Mouse (Mus musculus) bone marrow macrophage, adult 2 months (primary cell): ENCODE measurements around the gene Ly6g6f. TPM values are rescaled to one million over a fixed set of nuclear protein-coding genes. Genes with fewer than 3 reads are reported as not detected.
A peak's percentile ranks its signal among the peaks of the same experiment; 100 is the strongest.

ENCODE experiments used
- H3K27ac ChIP-seq: 2 replicates; pipeline ENCODE4 v1.5.1; 2012; ENCODE audit warnings: low read depth, low read length; ENCODE audit not compliant: insufficient read depth
- H3K4me1 ChIP-seq: 2 replicates; pipeline ENCODE4 v1.6.1; 2012; ENCODE audit warnings: low read length; ENCODE audit not compliant: control insufficient read depth, insufficient read depth
- H3K4me3 ChIP-seq: 2 replicates; pipeline ENCODE4 v1.5.1; 2012; ENCODE audit warnings: mild to moderate bottlenecking, low read length, moderate library complexity; ENCODE audit not compliant: insufficient read depth
- CTCF ChIP-seq: IDR thresholded peaks from 2 replicates; pipeline ENCODE4 v1.5.1; 2012; ENCODE audit warnings: low read depth, mild to moderate bottlenecking, low read length, moderate library complexity
- POLR2A ChIP-seq: IDR thresholded peaks from 2 replicates; pipeline ENCODE4 v1.6.1; 2012; ENCODE audit warnings: mild to moderate bottlenecking, low read depth, low read length, borderline replicate concordance
- polyA plus RNA-seq: library from polyadenylated mRNA; stranded (reverse); fragments of >200 nt; gene quantifications from 2 replicates; pipeline ENCODE4 v1.2.4, GENCODE M21; 2012; ENCODE audit not compliant: missing spikeins, insufficient read depth, insufficient read length

The Ly6g6f gene
- polyA plus RNA-seq, 1 experiment: not detected

DNA sequence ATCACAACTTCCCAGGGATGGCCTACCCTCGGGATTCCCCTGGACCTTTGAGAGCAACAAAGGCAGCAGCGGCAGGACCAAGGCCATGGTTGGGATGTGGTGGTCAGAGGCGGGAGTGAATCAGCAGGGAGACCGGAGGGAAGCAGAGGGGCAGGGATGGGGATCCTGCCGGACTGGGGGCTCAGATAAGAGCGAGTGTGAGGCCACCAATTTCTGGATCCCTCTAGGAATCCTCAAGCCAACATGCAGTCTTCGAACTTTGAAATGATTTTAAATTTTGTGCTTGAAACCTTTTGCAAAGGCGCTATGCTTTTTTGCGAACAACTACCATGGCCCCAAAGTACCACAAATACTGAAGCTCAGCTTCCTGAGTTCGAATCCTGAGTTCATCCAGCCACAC is 19.3 kb downstream of the Ly6g6f start, which contains the start of gene Mpig6b:
Mpig6b (minus strand) TSS at position 101 of the 400 bp plus-strand sequence.
- Histone ChIP-seq H3K4me1 (0 out of 2 replicates have a peak, but pooled peaks cover 2% of the 10 kb centered on the region), H3K4me3 (peak within 1 kb of the TSS; percentile 48), H3K27ac (no peak within 1 kb of the TSS)

DNA sequence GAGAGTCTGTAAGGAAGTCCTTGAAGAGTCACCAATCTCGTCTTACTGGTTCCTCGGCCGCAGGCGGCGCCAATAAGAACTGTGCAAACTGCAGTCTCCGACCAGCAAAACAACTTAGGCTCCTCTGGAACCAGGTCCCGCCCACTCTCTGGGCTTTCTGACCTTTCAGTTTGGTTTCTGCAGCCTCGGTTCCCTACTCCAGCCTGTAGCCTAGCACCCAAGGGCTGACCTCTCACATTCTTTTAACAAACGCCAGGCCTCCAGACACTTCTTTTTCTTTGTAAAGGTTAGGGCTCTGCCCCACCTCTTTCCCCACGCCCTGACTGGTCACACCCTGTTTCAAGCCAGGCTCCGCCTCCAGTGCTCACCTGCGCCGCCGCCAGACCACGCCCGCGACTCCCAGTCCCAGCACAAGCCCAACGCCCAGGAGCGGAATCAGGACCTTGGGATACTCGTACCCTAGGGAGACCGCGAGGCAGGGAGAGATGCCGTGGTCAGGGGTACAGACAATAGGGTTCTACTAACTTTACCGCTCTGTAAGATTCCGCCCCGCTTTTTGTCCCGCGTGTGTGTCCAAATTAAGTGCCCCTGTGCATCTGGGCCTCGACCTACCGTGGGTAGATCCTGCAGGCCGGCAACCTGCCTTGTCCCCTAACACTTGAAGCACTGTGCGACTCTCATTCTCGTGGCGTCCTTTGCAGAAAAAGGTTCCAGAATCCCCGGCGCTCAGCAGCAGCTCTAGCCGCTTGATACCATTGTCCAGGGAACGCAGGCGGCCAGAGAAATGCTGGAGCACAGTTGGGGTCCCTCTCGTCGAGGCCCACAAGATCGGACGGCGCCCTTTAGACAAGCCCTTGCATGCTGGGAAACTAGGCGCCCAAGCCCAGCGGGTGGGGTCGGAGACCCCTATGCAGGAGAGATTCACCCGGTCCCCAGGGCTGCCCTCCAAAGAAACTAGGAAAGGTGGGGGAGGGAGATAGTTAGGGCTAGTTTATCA is 20.2 kb downstream of the Ly6g6f start, which contains the start of gene Ly6g6c:
Ly6g6c (plus strand) TSS at position 438 of the 997 bp plus-strand sequence.
- H3K27ac ChIP-seq: no peak within 1 kb of the TSS
- TF ChIP-seq POLR2A: no peak
- no peak for TF ChIP-seq CTCF
- 0 out of 2 replicates have a peak, but pooled peaks cover 2% of the 10 kb centered on the region for H3K4me1 ChIP-seq
- peak within 1 kb of the TSS; percentile 48 for H3K4me3 ChIP-seq

More for the DNA sequence above, 19.3 kb downstream of the Ly6g6f start, which contains the start of gene Mpig6b:
- no peak for TF ChIP-seq CTCF
- no peak for TF ChIP-seq POLR2A

GRCm38 (mm10) chr17:35064378-35064877 is 21.0 kb downstream of the Ly6g6f start:
- Histone ChIP-seq H3K27ac (no peak overlapping the region), H3K4me3 (no peak overlapping the region), H3K4me1 (0 out of 2 replicates have a peak, but pooled peaks cover 2% of the 10 kb centered on the region)
- TF ChIP-seq POLR2A (no peak), CTCF (no peak)

DNA sequence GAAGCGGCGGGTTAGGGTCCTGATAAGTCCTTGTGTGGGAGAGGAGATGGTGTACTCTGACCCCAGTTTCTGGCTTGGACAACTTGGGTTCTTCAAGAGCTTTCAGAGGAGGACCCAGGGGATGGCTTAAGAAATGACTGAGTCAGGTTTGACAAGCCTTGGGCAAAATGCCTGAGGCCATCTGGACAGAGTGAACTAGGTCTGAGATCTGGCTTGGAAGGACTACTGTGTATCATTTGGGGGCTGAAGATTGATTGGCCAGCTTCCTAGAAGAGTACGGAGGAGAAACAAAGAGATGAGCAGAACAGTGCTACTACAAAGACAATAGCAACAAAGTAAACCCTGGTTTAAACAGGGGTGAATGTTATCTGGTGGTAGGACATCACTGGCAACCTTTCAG is 21.9 kb downstream of the Ly6g6f start:
- Histone ChIP-seq H3K4me3 (no peak overlapping the region), H3K4me1 (0 out of 2 replicates have a peak, but pooled peaks cover 2% of the 10 kb centered on the region), H3K27ac (no peak overlapping the region)
- TF ChIP-seq POLR2A (no peak), CTCF (no peak)

GRCm38 (mm10) chr17:35061299-35061698 is 24.1 kb downstream of the Ly6g6f start:
- TF ChIP-seq CTCF (no peak), POLR2A (no peak)
- H3K4me1 ChIP-seq: 0 out of 2 replicates have a peak, but pooled peaks cover 2% of the 10 kb centered on the region
- no peak overlapping the region for H3K27ac ChIP-seq
- H3K4me3 ChIP-seq: no peak overlapping the region

- no peak overlapping the region for H3K4me3 ChIP-seq
- TF ChIP-seq CTCF (no peak), POLR2A (no peak)
- 0 out of 2 replicates have a peak, but pooled peaks cover 2% of the 10 kb centered on the region for H3K4me1 ChIP-seq
- H3K27ac ChIP-seq: no peak overlapping the region
These were observed 24.6 kb downstream of the Ly6g6f start for GRCm38 (mm10) chr17:35060737-35061297.

- Histone ChIP-seq H3K27ac (no peak overlapping the region), H3K4me3 (no peak overlapping the region), H3K4me1 (0 out of 2 replicates have a peak, but pooled peaks cover 2% of the 10 kb centered on the region)
- TF ChIP-seq POLR2A: no peak
- no peak for TF ChIP-seq CTCF
These were observed 25.3 kb downstream of the Ly6g6f start for GRCm38 (mm10) chr17:35060071-35060470.

- TF ChIP-seq POLR2A: no peak
- TF ChIP-seq CTCF: peak; percentile 65
- no peak within 1 kb of the TSS for H3K27ac ChIP-seq
- H3K4me1 ChIP-seq: peaks cover 1% of the 10 kb centered on the region; the same call in 1 of the 2 replicates
- peak within 1 kb of the TSS; percentile 57 for H3K4me3 ChIP-seq
These were observed 26.2 kb downstream of the Ly6g6f start, which contains the start of gene Ddah2 for GRCm38 (mm10) chr17:35058911-35059892. Ddah2 (plus strand) TSS chr17:35059035.

DNA sequence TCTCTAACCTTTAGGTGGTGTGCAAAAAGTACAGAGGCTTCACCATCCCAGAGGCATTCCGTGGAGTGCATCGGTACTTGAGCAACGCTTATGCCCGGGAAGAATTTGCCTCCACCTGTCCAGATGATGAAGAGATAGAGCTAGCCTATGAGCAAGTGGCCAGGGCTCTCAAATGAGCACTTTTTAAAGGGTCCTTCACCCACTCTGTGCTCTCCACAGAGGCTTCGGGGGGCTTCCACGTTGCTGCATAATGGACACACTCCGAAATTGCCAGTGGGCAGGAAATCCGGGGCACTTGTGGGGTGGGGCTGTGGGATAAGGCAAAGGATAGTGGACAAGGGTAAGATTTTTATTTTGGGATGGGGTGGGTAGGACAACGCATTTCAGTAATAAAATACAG is 27.1 kb downstream of the Ly6g6f start:
- no peak overlapping the region for H3K4me3 ChIP-seq
- no peak overlapping the region for H3K27ac ChIP-seq
- TF ChIP-seq CTCF: no peak
- TF ChIP-seq POLR2A: no peak
- peaks cover 7% of the 10 kb centered on the region for H3K4me1 ChIP-seq
